Mouse (Mus musculus) forebrain, embryonic 13.5 days (tissue): ENCODE data around the gene Calm1. TPM values are rescaled to one million over a fixed set of nuclear protein-coding genes. Genes with fewer than 3 reads are reported as not detected.
"Not testable (repeated sequence)": the region's sequence is repeated elsewhere in the genome, so short reads cannot be mapped to it uniquely, and the experiment has no call there.

Experiments
- ATAC-seq: fragments of 200-750 bp; cut with Nextera tagmentation; 2 replicates; pipeline ENCODE4 v1.8.0; 2017
- H3K27ac ChIP-seq: fragments of 300-500 bp; sonication (generic); 2 replicates; pipeline ENCODE4 v1.5.1; 2015; ENCODE audit warnings: inconsistent platforms, mild to moderate bottlenecking, moderate library complexity
- H3K27me3 ChIP-seq: fragments of 300-500 bp; sonication (generic); 2 replicates; pipeline ENCODE4 v1.6.1; 2015; ENCODE audit warnings: mild to moderate bottlenecking, inconsistent platforms
- H3K36me3 ChIP-seq: fragments of 300-500 bp; sonication (generic); 2 replicates; pipeline ENCODE4 v1.6.1; 2015; ENCODE audit warnings: mild to moderate bottlenecking, inconsistent platforms; ENCODE audit not compliant: poor library complexity, severe bottlenecking
- H3K4me1 ChIP-seq: fragments of 300-500 bp; sonication (generic); 2 replicates; pipeline ENCODE4 v1.6.1; 2015; ENCODE audit warnings: inconsistent platforms
- H3K4me2 ChIP-seq: fragments of 300-500 bp; sonication (generic); 2 replicates; pipeline ENCODE4 v1.6.1; 2015; ENCODE audit warnings: inconsistent platforms, mild to moderate bottlenecking, moderate library complexity
- H3K4me3 ChIP-seq: fragments of 300-500 bp; sonication (generic); 2 replicates; pipeline ENCODE4 v1.5.1; 2015; ENCODE audit warnings: mild to moderate bottlenecking, inconsistent platforms
- H3K9ac ChIP-seq: fragments of 300-500 bp; sonication (generic); 2 replicates; pipeline ENCODE4 v1.6.1; 2015; ENCODE audit warnings: mild to moderate bottlenecking, inconsistent platforms
- H3K9me3 ChIP-seq: fragments of 300-500 bp; sonication (generic); replicated peaks from 2 replicates; pipeline ENCODE4 v1.6.1; 2016; ENCODE audit warnings: inconsistent platforms
- WGBS: fragments of 180-500 bp; shearing (Covaris S2); methylation state at CpG from one replicate; pipeline ENCODE4 v1.1.7; 2015; 5-methylcytosine and 5-hydroxymethylcytosine counted together
- polyA plus RNA-seq: library from polyadenylated mRNA; unstranded; fragments of >200 nt; fragmentation: Nextera tagmentation; extraction: Ambion mirVana; gene quantifications from 2 replicates; pipeline ENCODE4 v1.2.1, GENCODE M21; 2015

The Calm1 gene
- polyA plus RNA-seq, 1 experiment from 2014 or later: 2,096 TPM

GRCm38 (mm10) chr12:100214156-100214555 lies 14.9 kb downstream of the Calm1 start:
- Histone ChIP-seq H3K4me1 (peaks cover 16% of the 10 kb centered on the region), H3K9ac (no peak overlapping the region), H3K4me3 (no peak overlapping the region), H3K27ac (no peak overlapping the region), H3K36me3 (peaks cover 18% of the 10 kb centered on the region), H3K9me3 (no peaks in the 10 kb centered on the region), H3K27me3 (no peaks in the 10 kb centered on the region), H3K4me2 (no peak overlapping the region)
- WGBS: 93% methylated on average over 10 of the region's 10 CpGs
- ATAC-seq: no peak

- Histone ChIP-seq H3K4me2 (no peak overlapping the region), H3K27me3 (no peaks in the 10 kb centered on the region), H3K27ac (no peak overlapping the region), H3K4me3 (no peak overlapping the region), H3K4me1 (peaks cover 16% of the 10 kb centered on the region), H3K9ac (no peak overlapping the region), H3K36me3 (peaks cover 13% of the 10 kb centered on the region), H3K9me3 (no peaks in the 10 kb centered on the region)
- WGBS: 85% methylated on average over 3 of the region's 3 CpGs
- ATAC-seq: no peak
Measured at GRCm38 (mm10) chr12:100214738-100215137, 15.5 kb downstream of the Calm1 start.

GRCm38 (mm10) chr12:100217087-100217486 lies 17.9 kb downstream of the Calm1 start:
- WGBS: 91% methylated on average over 2 of the region's 2 CpGs
- ATAC-seq, H3K36me3 ChIP-seq, H3K4me2 ChIP-seq, H3K9me3 ChIP-seq, H3K4me3 ChIP-seq, H3K27ac ChIP-seq, H3K27me3 ChIP-seq, H3K9ac ChIP-seq: not testable (repeated sequence)
- peaks cover 12% of the 10 kb centered on the region for H3K4me1 ChIP-seq

GRCm38 (mm10) chr12:100220012-100220411 lies 20.8 kb downstream of the Calm1 start:
- Histone ChIP-seq H3K27ac (no peak overlapping the region), H3K9ac (no peak overlapping the region), H3K9me3 (no peaks in the 10 kb centered on the region), H3K27me3 (no peaks in the 10 kb centered on the region), H3K4me2 (no peak overlapping the region), H3K4me3 (no peak overlapping the region), H3K36me3 (no peaks in the 10 kb centered on the region), H3K4me1 (peaks cover 25% of the 10 kb centered on the region)
- ATAC-seq: no peak
- WGBS: 85% methylated on average over 4 of the region's 4 CpGs

GRCm38 (mm10) chr12:100221608-100222321 lies 22.5 kb downstream of the Calm1 start:
- ATAC-seq: peak; percentile 76
- H3K4me2 ChIP-seq: peak overlapping the region; percentile 12
- no peaks in the 10 kb centered on the region for H3K27me3 ChIP-seq
- H3K9ac ChIP-seq: no peak overlapping the region; the same call in 1 of the 2 replicates
- no peak overlapping the region for H3K4me3 ChIP-seq
- WGBS: 20% methylated on average over 11 of the region's 11 CpGs
- H3K27ac ChIP-seq: no peak overlapping the region; the same call in 1 of the 2 replicates
- H3K36me3 ChIP-seq: no peaks in the 10 kb centered on the region
- H3K4me1 ChIP-seq: peaks cover 39% of the 10 kb centered on the region
- no peaks in the 10 kb centered on the region for H3K9me3 ChIP-seq

- WGBS: 83% methylated on average over 13 of the region's 13 CpGs
- no peak overlapping the region for H3K4me3 ChIP-seq
- H3K4me1 ChIP-seq: peaks cover 46% of the 10 kb centered on the region
- no peaks in the 10 kb centered on the region for H3K27me3 ChIP-seq
- H3K9me3 ChIP-seq: no peaks in the 10 kb centered on the region
- no peaks in the 10 kb centered on the region for H3K36me3 ChIP-seq
- H3K9ac ChIP-seq: no peak overlapping the region
- peak; percentile 48 for ATAC-seq
- peak overlapping the region; percentile 12 for H3K4me2 ChIP-seq
- no peak overlapping the region for H3K27ac ChIP-seq
Measured at GRCm38 (mm10) chr12:100222322-100222993, 23.2 kb downstream of the Calm1 start.

GRCm38 (mm10) chr12:100223531-100223930 lies 24.3 kb downstream of the Calm1 start:
- Histone ChIP-seq H3K36me3 (no peaks in the 10 kb centered on the region), H3K27me3 (no peaks in the 10 kb centered on the region), H3K4me2 (no peak overlapping the region), H3K4me1 (peaks cover 57% of the 10 kb centered on the region), H3K4me3 (no peak overlapping the region), H3K9me3 (no peaks in the 10 kb centered on the region), H3K9ac (no peak overlapping the region), H3K27ac (no peak overlapping the region; the same call in 1 of the 2 replicates)
- 82% methylated on average over 8 of the region's 8 CpGs for WGBS
- no peak for ATAC-seq

GRCm38 (mm10) chr12:100225196-100225595 lies 26.0 kb downstream of the Calm1 start:
- no peak overlapping the region for H3K27ac ChIP-seq
- H3K27me3 ChIP-seq: no peaks in the 10 kb centered on the region
- no peak overlapping the region for H3K9ac ChIP-seq
- no peak overlapping the region for H3K4me3 ChIP-seq
- H3K4me2 ChIP-seq: no peak overlapping the region
- no peaks in the 10 kb centered on the region for H3K36me3 ChIP-seq
- 87% methylated on average over 4 of the region's 4 CpGs for WGBS
- H3K9me3 ChIP-seq: no peaks in the 10 kb centered on the region
- H3K4me1 ChIP-seq: peaks cover 62% of the 10 kb centered on the region
- ATAC-seq: no peak

GRCm38 (mm10) chr12:100226073-100226472 lies 26.8 kb downstream of the Calm1 start:
- no peak for ATAC-seq
- Histone ChIP-seq H3K27ac (peak overlapping the region; percentile 67), H3K27me3 (no peaks in the 10 kb centered on the region), H3K9ac (no peak overlapping the region), H3K9me3 (no peaks in the 10 kb centered on the region), H3K4me2 (no peak overlapping the region), H3K36me3 (no peaks in the 10 kb centered on the region), H3K4me3 (no peak overlapping the region), H3K4me1 (peaks cover 62% of the 10 kb centered on the region)
- WGBS: 64% methylated on average over 5 of the region's 5 CpGs

GRCm38 (mm10) chr12:100226621-100227020 lies 27.4 kb downstream of the Calm1 start:
- H3K4me3 ChIP-seq: no peak overlapping the region
- ATAC-seq: peak; percentile 42; the same call in 1 of the 2 replicates
- no peak overlapping the region for H3K9ac ChIP-seq
- no peaks in the 10 kb centered on the region for H3K9me3 ChIP-seq
- H3K4me2 ChIP-seq: no peak overlapping the region
- H3K27me3 ChIP-seq: no peaks in the 10 kb centered on the region
- H3K36me3 ChIP-seq: no peaks in the 10 kb centered on the region
- WGBS: 66% methylated on average over 8 of the region's 8 CpGs
- H3K27ac ChIP-seq: peak overlapping the region; percentile 67
- H3K4me1 ChIP-seq: peaks cover 58% of the 10 kb centered on the region

- Histone ChIP-seq H3K36me3 (no peaks in the 10 kb centered on the region), H3K9me3 (no peaks in the 10 kb centered on the region), H3K9ac (0 out of 2 replicates have a peak overlapping the region, but pooled peaks have one; percentile 2), H3K4me2 (no peak overlapping the region), H3K4me3 (no peak overlapping the region), H3K4me1 (peaks cover 45% of the 10 kb centered on the region), H3K27ac (peak overlapping the region; percentile 41), H3K27me3 (no peaks in the 10 kb centered on the region)
- peak; percentile 25; the same call in 1 of the 2 replicates for ATAC-seq
- 30% methylated on average over 11 of the region's 11 CpGs for WGBS
Measured at GRCm38 (mm10) chr12:100228041-100228725, 28.9 kb downstream of the Calm1 start.

GRCm38 (mm10) chr12:100234201-100234600 lies 35.0 kb downstream of the Calm1 start:
- no peak overlapping the region for H3K27ac ChIP-seq
- H3K9ac ChIP-seq: no peak overlapping the region
- H3K9me3 ChIP-seq: no peaks in the 10 kb centered on the region
- no peak overlapping the region for H3K4me3 ChIP-seq
- H3K27me3 ChIP-seq: no peaks in the 10 kb centered on the region
- no peak for ATAC-seq
- no peak overlapping the region for H3K4me2 ChIP-seq
- no peaks in the 10 kb centered on the region for H3K36me3 ChIP-seq
- 91% methylated on average over 5 of the region's 5 CpGs for WGBS
- peaks cover 4% of the 10 kb centered on the region; the same call in 1 of the 2 replicates for H3K4me1 ChIP-seq
